Mouse (Mus musculus): Measurements from ENCODE around the gene Xpnpep1.

GRCm38 (mm10) chr19:53040164-53041132 lies at the start of gene Xpnpep1:
- no peak for TF ChIP-seq POLR2A (IDR thresholded peaks at IDR 0.05; ENCODE audit: low read depth, low read length)
- TF ChIP-seq CTCF (conservative IDR thresholded peaks at IDR 0.05; ENCODE audit: insufficient read depth, insufficient read length, low read depth, low read length) = no peak
